Mouse (Mus musculus) frontal cortex, postnatal 10 days (tissue): ENCODE measurements around the gene Cgnl1.

Source experiments
- DNase-seq, 2 experiments: peaks; one replicate each; pipeline ENCODE4 v3.0.0; 2022; ENCODE audit warnings: low spot score in 2 of 2, mixed read lengths in 1 of 2

Cgnl1 gene

DNA sequence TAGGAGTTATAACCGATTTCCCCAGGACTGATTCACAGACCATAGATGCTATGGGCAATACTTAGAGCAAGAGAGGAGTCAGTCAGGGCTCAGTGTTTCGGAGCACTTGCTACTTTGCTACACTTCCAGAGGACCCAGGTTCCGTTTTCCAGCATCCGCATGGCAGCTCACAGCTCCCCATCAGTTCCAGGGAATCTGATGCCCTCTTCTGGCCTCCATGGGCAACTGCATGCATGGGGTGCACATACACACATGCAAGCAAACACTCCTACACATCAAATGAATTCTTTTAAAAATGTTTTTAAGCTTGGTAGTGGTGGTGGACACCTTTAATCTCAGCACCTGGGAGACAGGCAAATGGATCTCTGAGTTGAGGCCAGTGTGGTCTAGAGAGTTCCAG, 98.9 kb downstream of the Cgnl1 start:
- DNase-seq: no peak

DNA sequence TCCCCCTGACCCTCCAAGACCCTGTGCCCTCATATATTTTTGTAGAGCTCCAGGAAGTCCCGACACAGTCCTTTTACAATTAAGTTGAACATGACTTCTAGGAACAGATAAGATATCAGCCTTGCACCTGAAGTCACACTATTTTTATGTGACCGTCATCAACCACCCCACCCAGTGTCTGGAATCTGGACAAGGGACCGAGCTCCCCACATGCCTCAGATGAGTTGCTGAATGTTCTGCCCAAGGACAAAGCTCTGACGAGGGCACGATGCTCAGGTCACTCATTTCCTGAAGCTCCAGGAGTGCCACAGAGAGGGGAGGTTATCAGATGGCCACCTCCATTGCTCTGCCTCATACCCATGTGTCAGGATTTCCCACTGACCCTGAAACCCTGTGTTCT, 100.7 kb downstream of the Cgnl1 start:
- no peak for DNase-seq

DNA sequence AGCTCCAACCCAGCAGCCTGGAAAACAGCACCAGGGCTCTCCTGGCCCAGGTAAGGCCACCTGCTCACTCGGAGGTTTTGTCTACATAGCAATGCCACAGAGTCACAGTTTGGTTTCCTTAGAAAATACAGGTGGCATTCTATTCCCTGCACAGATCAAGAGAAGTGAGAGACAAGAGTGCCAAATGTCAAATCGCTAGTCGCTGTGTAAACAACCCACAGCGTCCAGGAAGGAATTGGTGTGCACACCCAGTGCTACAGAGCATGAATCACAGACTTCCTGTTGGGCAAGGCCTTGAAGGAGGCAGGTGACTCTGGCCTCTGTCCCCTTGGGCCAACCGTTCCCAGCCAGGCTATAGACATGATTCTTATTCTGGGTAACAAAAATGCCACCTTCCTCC, 103.8 kb downstream of the Cgnl1 start:
- no peak for DNase-seq

DNA sequence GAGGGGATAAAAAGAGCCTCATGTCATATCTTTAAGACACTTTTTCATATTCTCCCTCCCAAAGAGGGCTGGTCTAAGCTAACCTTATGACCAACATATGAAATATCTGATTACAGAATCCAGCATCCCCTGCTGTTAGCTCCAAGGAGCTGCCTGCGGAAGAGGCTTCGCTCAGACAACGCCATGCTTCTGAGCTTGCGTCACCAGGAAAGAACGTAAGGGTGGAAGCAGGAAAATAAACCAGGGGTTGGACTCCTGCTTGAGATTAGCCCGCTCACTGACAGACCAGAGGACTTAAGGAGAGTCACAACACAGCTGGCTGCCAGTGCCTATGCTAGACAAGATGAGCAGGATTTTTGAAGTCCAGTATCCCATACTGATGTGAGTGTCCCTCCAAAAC, 105.0 kb downstream of the Cgnl1 start:
- DNase-seq: no peak

DNA sequence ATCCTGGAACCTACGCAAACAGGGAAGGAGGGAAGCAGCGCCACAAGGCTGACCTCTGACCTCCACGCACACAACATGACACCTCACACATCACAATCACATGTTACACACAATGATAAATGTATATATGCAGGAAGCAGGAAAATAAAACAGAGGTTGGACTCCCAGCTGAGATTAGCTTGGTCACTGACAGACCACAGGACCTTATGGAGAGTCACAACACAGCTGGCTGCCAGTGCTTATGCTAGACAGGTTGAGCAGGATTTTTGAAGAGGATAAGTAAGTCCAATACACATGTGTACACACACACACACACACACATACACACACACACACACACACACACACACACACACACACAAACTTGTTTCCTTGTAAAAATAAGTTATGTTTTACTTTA, 105.9 kb downstream of the Cgnl1 start:
- DNase-seq: no peak

DNA sequence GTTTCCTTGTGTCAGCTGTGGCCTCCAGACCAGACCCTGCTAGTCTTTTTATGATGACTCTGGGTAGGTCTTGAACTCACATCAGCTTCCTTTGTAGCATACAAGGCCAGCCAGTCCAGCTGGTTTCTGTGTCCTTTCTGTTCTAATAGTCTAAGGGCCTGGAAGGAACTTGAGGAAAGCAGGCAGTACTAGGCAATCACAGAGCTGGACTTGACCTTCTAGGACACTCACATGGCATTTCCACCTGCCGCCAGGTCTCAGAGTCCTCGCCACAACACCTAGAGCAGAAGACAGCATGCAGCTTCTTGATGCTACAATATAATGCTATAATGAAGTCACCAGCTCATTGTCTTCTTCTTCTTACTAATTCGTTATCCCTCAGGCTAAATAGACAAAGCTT, 106.5 kb downstream of the Cgnl1 start:
- DNase-seq: no peak

DNA sequence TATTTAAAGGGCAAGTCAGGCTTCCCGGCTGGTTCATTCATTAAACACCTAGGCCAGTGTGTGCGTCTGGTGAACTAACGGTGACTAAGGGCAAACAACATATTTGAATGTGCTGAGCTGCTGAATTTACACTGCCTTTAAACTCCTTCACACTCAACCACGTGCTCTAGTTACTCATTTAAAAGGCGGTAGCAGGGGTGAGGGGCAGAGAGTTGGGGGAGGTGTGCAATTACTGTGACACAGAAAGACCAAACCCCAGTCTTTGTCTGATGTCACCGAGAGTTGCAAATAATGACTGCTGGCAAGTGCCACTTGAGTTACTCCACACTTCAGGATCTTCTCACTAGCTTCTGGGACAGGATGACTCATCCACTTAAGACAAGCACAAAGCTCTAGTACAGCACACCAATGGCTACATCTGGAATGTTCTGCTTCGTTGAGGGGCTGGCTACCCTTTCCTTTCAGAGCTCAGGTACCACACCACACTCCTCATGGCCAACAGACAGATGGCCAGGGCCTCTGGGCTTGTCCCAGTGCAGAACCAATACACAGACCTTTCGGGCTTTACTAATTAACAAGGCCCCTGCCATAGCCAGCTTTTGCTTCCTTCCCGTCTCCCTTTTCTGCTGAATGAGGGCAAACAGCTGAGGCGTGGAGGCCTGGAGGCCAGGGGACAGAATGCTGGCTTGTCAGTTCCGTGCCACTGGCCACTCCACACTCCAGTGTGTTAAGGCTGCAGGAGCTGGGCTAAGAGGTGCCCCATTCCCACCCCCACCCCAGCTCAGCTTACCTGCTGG, 107.8 kb downstream of the Cgnl1 start:
- DNase-seq: no peak

DNA sequence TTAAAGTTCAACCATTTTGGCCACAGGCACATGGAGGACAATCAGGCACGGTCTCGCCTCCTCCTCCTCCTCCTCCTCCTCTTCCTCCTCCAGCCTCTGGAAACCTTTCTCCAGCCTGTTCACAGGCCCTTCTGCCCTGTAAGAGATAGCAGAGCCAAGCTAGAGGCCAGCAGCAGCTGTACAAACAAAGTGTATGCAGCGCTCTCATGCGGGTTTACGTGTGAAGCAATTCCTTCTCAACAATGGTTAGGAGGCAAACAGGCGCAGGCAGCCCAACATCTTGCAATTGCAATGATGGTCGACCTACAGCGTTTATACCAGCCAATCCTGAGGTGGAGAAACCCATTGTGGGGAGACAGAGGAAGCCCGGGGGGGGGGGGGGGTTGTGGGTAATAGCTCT, 110.9 kb downstream of the Cgnl1 start:
- no peak for DNase-seq

DNA sequence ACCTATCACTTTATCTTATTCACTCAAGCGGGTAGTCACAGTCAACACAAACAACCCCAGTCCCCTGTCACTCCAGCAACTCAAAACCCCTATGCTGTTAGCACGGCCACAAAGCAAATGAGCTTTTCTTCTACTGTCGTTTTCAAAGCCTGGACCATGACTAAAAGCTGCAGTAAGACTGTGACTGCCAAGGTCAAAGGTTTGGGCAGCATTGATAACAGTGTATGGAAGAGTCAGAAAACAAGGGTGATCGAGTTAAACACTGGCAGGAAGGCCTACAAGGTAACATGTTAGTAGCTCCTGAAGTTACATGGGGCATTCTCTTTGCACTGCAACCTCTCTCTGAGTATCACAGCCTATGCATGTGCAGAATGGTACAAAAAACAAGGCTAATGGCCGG, 111.7 kb downstream of the Cgnl1 start:
- DNase-seq: no peak

DNA sequence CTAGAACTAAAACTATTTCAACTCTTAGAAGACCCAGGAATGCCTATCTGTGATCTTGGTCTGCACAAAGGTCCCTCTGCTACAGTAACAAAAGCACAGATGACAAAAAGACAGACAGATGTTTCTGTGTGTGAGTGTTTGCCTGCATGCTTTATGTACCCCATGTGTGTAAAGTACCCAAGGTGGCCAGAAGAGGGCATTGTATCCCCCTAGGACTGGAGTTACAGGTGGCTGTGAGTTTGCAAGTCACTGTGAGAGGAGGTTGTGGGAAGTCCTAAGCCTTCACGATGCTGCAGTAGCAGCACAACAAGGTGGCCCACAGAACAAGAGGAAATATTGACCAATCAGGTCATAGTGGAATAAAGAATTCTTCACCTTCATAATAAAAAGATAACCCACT, 114.2 kb downstream of the Cgnl1 start:
- DNase-seq: no peak

DNA sequence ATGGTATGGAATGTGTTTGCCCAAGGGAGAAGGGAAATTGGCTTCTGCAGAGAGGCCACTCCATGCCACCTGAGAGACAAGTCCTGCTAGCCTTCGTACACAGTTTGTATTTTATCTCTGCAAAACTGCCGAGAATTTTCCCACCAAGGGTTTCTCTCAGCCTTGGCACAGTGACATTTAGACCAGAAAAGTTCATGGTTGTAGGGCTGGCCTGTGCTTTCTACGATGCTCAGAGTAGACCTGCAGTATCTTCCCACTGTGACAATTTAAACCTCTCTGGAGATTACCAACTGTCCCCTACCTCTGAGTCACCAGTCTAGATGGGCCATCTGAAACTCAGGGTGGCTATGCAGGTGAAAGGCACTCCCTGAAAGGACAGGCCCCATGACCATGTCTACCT, 116.5 kb downstream of the Cgnl1 start:
- DNase-seq: no peak

DNA sequence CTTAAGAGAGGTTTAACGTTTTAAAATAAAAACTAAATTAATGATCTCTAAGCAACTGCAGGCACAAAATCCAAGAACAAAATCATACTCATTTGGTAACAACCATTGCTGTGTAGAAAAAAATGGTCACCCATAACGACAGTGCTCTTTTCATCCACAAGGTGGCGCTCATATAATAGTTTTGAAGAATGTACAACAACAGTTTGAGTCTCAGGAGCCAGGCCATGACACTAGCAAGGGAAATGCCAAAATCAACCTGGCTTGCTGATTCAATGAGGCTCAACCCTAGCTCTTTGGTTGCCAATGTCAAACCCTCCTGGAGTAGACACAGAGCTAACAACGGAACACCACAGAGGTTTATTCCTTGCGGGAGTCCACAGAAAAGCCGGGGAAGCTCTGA, 125.3 kb downstream of the Cgnl1 start:
- DNase-seq: peak in 1 of 2 experiments; percentile 74

DNA sequence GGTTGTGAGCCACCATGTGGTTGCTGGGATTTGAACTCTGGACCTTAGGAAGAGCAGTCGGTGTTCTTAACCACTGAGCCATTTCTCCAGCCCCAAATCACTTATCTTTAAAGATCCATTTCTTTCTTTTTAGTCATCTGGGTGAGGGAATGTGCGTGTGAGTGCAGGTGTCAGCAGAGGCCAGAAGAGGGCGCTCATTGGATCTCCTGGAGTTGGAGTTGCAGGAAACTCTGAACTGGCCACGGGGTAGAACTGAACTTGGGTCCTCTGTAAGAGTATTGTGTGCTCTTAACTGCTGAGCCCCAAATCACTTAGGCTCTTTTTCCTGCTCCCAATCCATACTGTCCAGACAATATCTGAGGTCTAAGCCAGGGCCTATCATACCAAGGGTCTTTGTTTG, 127.8 kb downstream of the Cgnl1 start:
- no peak for DNase-seq

DNA sequence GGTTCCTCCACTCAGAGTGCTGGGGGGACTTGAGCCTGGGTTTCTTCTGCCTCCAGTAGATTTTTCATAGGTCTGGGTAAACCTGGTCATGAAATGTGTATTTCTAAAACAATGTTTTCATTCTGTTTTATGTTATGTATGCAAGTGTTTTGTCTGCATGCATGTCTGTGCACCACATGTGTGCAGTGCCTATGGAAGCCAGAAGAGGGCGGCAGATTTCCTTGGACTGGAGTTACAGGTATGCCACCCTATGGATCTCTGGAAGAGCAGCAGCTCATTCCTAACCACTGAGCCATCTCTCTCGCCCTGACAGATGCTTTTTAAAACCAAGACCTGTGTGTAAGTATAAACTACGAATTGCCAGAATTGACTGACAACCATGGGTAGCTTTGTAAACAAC, 129.1 kb downstream of the Cgnl1 start:
- no peak for DNase-seq

DNA sequence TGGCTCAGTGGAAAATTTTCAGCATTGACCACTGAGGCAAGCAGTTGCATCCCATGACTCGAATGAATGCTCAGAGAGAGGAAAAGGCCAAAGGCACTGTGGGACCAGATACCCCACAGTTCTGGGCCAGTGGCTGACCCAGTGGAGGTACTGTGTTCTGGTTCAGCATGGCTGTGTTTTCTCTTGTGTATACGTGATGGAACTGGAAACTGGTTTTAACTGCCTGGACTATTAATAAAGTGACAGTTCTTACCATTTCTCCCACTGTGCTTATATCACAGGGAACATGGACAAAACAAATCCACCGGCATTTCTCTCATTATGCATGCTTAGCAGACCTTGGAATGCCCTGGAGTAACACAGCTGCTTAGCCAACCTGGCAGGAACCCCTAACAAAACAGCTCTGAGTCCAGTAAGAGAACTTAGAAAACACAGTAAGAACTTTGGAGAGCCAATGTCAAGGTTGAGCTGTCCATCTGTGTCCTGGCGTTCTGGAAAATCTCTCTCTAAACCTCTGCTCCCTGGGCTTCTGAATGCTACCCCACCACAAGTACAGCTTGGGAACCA, 131.0 kb downstream of the Cgnl1 start:
- no peak for DNase-seq

DNA sequence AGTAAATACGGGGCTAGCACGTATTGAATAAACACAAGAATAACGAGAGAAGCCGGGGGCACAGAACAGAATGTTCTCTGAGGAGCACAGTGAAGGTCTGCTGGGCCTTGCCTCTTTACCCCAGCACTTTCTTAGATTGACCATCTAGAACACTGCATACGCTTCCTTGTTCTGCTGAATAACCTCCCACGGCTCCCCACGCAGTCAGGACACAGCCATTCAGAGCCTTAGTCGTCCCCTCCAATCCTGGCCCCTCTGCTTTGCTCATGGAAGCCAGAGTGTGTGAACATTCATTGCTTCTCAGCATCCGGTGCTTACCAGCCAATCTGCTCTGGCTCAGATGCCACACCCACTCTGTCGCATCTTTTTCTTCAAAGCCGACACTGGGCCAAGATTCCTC, 133.2 kb downstream of the Cgnl1 start:
- no peak for DNase-seq

DNA sequence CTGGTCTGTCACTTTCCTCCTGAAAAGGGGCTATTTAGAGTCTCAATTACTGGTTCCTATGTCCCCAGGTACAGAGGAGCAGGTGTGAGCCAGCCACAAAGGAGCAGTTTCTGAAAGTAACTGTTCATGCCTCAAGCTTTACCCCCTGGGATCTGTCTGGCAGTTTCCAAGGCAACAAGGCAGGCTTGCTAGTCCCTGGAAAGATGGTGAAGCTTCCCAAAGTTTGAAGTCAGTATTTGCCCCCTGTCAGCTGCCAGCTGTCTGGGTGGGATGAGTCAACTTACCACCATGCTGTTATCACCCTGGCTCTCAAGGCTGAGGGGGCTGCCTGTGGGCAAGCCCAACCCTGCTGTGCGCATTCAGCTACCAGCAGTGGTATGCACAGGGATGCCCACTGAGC, 134.5 kb downstream of the Cgnl1 start:
- DNase-seq: peak in 1 of 2 experiments; percentile 17

DNA sequence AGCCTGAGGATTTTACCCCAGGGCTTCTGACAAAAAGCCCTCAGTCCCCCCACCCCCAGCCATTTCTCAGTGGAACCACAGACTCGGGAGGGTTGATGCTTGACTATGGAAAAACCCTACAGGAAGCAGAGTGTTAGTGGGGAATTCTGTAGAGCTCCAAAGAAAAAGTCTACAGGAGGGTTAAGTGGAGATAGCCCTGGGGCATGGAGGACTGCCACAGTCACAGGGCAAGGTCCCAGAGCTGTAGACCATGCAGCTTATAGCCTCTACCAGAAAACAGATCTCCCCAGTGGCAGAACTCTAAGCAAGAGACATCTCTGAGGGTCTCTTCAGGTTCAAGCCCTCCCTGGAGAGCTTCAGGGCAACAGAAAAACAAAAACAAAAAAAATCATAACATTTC, 135.8 kb downstream of the Cgnl1 start:
- DNase-seq: no peak

DNA sequence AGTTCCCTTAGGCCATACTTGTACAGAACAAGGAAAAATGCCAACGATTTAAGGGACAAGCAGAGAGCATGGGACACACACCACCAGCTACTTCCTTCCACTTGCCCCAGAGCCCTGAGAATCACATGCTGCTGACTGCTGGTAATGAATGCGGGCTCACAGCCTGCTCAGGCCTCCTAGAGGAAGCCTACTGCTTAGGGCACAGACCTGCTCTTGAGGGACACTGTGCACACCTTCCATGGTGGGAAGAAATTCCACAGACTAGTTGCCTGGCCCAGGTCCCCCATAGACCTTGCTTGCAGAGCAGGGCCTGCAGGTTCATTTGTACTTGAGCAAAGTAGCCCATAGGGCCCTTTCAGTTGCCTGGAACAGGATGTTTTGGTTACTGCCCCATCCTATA, 136.5 kb downstream of the Cgnl1 start:
- DNase-seq: no peak

DNA sequence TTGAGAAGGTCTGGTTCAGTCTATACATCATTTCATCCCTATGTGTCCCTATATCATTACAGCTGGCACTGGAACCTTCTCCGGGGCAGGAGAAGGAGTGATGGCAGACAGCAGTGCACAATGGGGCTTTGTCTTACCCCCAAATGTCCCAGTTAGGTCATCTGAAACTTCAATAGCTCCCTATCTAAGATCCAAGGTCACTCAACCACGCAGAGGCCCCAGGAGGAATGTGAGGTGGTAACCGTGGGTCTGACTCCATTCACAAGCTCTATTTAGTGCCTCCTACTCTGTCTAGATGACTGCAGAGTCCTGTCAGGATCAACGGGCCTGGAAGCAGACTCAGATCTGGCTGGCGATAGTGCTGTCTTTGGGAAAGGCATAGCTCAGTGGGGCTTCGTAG, 142.5 kb downstream of the Cgnl1 start:
- DNase-seq: no peak

DNA sequence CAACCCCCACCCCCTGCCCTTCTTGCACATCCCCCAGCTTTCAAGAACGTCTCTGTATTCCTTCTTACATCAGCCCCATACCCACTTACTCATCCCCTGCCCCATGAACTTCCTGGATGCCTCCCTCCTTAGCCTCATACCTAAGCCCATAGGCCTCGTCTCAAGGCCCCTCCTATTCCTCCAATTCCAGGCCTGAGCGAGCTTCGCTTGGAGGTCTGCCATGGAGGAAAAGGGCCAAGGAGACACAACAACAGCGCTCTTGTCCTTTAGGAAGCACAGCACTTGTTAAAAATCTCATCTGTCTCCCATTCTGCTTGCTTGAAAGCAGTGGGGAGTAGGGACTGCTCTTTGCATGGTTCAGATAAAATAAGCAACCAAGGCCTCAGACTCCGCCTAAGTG, 143.1 kb downstream of the Cgnl1 start:
- peak in 1 of 2 experiments; percentile 23 for DNase-seq

DNA sequence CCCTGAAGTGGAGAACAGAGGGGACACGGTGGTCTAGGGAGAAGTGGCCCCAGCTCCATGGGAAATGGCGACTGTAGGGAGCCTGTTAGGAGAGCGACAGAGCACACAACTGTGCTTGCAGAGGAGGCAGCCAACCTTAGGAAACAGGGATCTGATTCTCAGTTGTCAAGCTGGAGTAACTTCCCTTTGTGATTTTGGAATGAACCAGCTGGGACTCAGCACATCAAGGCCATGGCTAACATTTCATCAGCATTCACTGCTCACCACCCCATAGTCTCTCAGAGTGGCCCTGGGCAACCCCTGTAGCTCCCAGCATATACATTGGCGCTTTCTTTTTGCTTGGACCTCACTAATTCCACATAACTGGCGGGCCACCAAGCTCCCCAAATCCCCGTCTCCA, 145.4 kb downstream of the Cgnl1 start:
- DNase-seq: no peak

DNA sequence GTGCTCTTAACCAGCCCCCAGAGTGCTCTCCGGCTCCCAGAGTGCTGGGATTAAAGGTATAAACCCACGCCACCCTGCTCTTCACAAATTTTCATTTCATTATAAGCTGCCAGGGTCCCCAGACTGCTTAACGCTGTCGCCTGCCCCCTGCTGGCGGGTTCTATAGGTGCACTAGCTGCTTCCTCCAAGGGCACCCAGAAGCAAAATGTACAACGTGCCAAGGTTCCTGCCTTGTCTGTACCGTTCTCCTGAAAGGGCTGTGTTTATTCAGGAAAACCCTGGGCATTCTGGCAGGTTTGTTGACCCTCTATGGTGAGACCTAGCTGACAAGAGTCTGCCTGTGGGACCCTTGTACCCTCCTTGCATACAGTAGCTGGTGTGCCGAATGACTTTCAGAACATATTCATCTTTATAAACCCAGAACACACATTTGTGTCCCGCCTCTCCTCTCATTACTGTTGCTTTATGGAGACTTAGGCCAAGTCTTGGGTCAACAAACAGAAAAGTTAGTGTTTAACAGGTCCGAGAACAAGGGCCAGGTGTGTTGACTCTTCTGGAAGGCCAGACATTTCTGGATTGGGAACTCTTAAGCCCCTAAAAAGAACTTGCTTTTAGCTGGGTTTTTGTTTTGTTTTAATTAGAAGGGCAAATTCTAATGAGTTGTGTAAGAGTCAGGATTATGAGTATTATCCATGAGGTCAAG, 146.5 kb downstream of the Cgnl1 start:
- DNase-seq: peak in 1 of 2 experiments; percentile 39
